Comparison of ENCODE assay signal across 27 mouse cellular contexts in genomic region chr9:58144664-58145063, GRCm38 (mm10). TPM values are rescaled to one million over a fixed set of nuclear protein-coding genes. Genes with fewer than 3 reads are reported as not detected.
DNase-seq lines count a peak whose midpoint lies in the region; ATAC-seq lines count a peak whose summit lies in the region.
"Had no signal": no experiment of that assay in that cellular context is flagged by ENCODE, and none has a peak within 500 bp of the region (broad histone marks: within the 10 kb centered on the region; RNA-seq: fewer than 3 reads in every experiment).

No protein-coding gene starts in this region.

- no peak overlapping the region for H3K4me2 ChIP-seq in kidney, embryonic 14.5 days (replicated peaks; ENCODE audit: low read depth, low read length)
- H3K4me2 ChIP-seq: heart, embryonic 13.5 days; hindbrain, embryonic 15.5 days; intestine, embryonic 15.5 days; liver, embryonic 12.5 days; neural tube, embryonic 13.5 days had no signal

- WGBS in kidney, embryonic 14.5 days: 41% methylated on average over 1 of the region's 1 CpGs

- ATAC-seq in kidney, embryonic 14.5 days (ENCODE audit: low FRiP score, low TSS enrichment): peak; percentile 25; the same call in 1 of the 2 replicates
- ATAC-seq: forebrain, postnatal 0 days; intestine, embryonic 15.5 days; liver, embryonic 12.5 days had no signal

- H3K36me3 ChIP-seq in kidney, embryonic 14.5 days (ENCODE audit: control insufficient read depth, insufficient read depth, low read length): peaks cover 17% of the 10 kb centered on the region; the same call in 1 of the 2 replicates
- H3K36me3 ChIP-seq: heart, embryonic 13.5 days; hindbrain, embryonic 15.5 days; intestine, embryonic 15.5 days; liver, embryonic 12.5 days; neural tube, embryonic 13.5 days had no signal

- H3K9ac ChIP-seq in kidney, embryonic 14.5 days (ENCODE audit: low read depth, low read length): no peak overlapping the region
- H3K9ac ChIP-seq: forebrain, postnatal 0 days; heart, embryonic 13.5 days; hindbrain, embryonic 15.5 days; liver, embryonic 12.5 days; neural tube, embryonic 13.5 days had no signal

- DNase-seq in kidney, postnatal 4 days: no peak
- peak; percentile 12 for DNase-seq in MN1 (ENCODE audit: low spot score)
- peak; percentile 56 for DNase-seq in embryo, embryonic 10.5 days (ENCODE audit: low spot score)
- DNase-seq in retina, postnatal 1 day: peak; percentile 84
- DNase-seq in heart, adult 18-20 months: no peak
- no peak for DNase-seq in left cerebral cortex, postnatal 25 days (ENCODE audit: low spot score in 2 of 2)
- DNase-seq: adrenal gland, postnatal 36 days; cerebellum, adult 18-20 months; cerebellum, postnatal 36 days; forebrain, postnatal 0 days; kidney, postnatal 25 days; layer of hippocampus, adult 9-11 months; lung, adult 2 months; right cerebral cortex, postnatal 25 days; thymus, postnatal 25 days had no signal

- no peaks in the 10 kb centered on the region for H3K9me3 ChIP-seq in kidney, embryonic 14.5 days (ENCODE audit: control insufficient read depth, low read length)
- H3K9me3 ChIP-seq: heart, embryonic 13.5 days; hindbrain, embryonic 15.5 days; intestine, embryonic 15.5 days; liver, embryonic 12.5 days; neural tube, embryonic 13.5 days had no signal

- no peaks in the 10 kb centered on the region for H3K27me3 ChIP-seq in kidney, embryonic 14.5 days (ENCODE audit: control insufficient read depth, insufficient read depth, low read length)
- H3K27me3 ChIP-seq: hindbrain, embryonic 15.5 days; intestine, embryonic 15.5 days had no signal

- no peak overlapping the region for H3K4me3 ChIP-seq in kidney, embryonic 14.5 days (ENCODE audit: low read length)
- H3K4me3 ChIP-seq: heart, embryonic 13.5 days; hindbrain, embryonic 15.5 days; intestine, embryonic 15.5 days; left cerebral cortex, adult 2 months; liver, embryonic 12.5 days; neural tube, embryonic 13.5 days had no signal

- H3K4me1 ChIP-seq in kidney, embryonic 14.5 days (ENCODE audit: control insufficient read depth, insufficient read depth, low read length): peaks cover 29% of the 10 kb centered on the region
- H3K4me1 ChIP-seq: hindbrain, embryonic 15.5 days; liver, embryonic 12.5 days had no signal

- intact Hi-C loops in left cerebral cortex, postnatal 25 days (cut with DNase I): no loop called here

- H3K27ac ChIP-seq in kidney, embryonic 14.5 days (ENCODE audit: low read depth, low read length): no peak overlapping the region
- H3K27ac ChIP-seq: heart, embryonic 13.5 days; intestine, embryonic 15.5 days; left cerebral cortex, adult 2 months; liver, embryonic 12.5 days; neural tube, embryonic 13.5 days had no signal

RNA-seq across cellular contexts. Expression of gene Ccdc33, which starts 26.0 kb away (rescaled TPM):
- polyA plus RNA-seq in kidney, embryonic 14.5 days (2014; fragmentation: Nextera tagmentation; extraction: Ambion mirVana): 0.09 and 0.57 TPM in 2 replicates
- 1 to 10 TPM in 1 of 2 experiments, not detected in 1; 1.2 TPM for total RNA-seq in heart, adult 18-20 months (2021)
- 1 to 10 TPM in 1 of 2 experiments, under 1 TPM in 1; 0.55 to 1.1 TPM for total RNA-seq in left cerebral cortex, postnatal 25 days (2021)
- total RNA-seq: gastrocnemius, adult 18-20 months; heart, postnatal 25 days; megakaryocyte-erythroid progenitor cell, adult 5-6 weeks; MEL had no signal
- polyA plus RNA-seq: liver, embryonic 12.5 days had no signal

RNA-seq across cellular contexts. Expression of gene Islr, which starts 59.4 kb away (rescaled TPM):
- polyA plus RNA-seq in kidney, embryonic 14.5 days (2014; fragmentation: Nextera tagmentation; extraction: Ambion mirVana): 47.4 and 48.6 TPM in 2 replicates
- 10 to 100 TPM; 19.2 to 19.8 TPM for total RNA-seq in heart, adult 18-20 months (2021)
- total RNA-seq in left cerebral cortex, postnatal 25 days (2021): 10 to 100 TPM; 14.9 to 15.2 TPM
- total RNA-seq: CH12.LX; megakaryocyte-erythroid progenitor cell, adult 5-6 weeks; MEL had no signal

RNA-seq across cellular contexts. Expression of gene Islr2, which starts 59.5 kb away (rescaled TPM):
- polyA plus RNA-seq in kidney, embryonic 14.5 days (2014; fragmentation: Nextera tagmentation; extraction: Ambion mirVana): 0.12 and 0.23 TPM in 2 replicates
- 1 to 10 TPM in 1 of 2 experiments, under 1 TPM in 1; 0.42 to 1.7 TPM for total RNA-seq in heart, adult 18-20 months (2021)
- total RNA-seq in left cerebral cortex, postnatal 25 days (2021): 10 to 100 TPM; 72.2 to 76.7 TPM
- total RNA-seq: CH12.LX had no signal

Comparison
In these comparisons a context has a peak if more than half of its experiments do, and no peak if none do; other contexts are left out.
1. DNase-seq: peak in MN1 (single experiment), embryo, embryonic 10.5 days (single experiment) and retina, postnatal 1 day (single experiment); none in kidney, postnatal 4 days (0 of 2), heart, adult 18-20 months (0 of 2) and left cerebral cortex, postnatal 25 days (0 of 2).
2. RNA of gene Islr2, which starts 59.5 kb away (total RNA-seq): 72.2 to 76.7 TPM in left cerebral cortex, postnatal 25 days; 0.42 to 1.7 TPM in heart, adult 18-20 months; every median in the first group is over 10 times any median in the second.